Mouse (Mus musculus): ENCODE results near the gene Ier5. TPM values are rescaled to one million over a fixed set of nuclear protein-coding genes. Genes with fewer than 3 reads are reported as not detected.

The Ier5 gene
- 11.8 TPM for polyA plus RNA-seq (2014; fragmentation: Illumina TruSeq; extraction: RNeasy Lipid Tissue Mini Kit (QIAGEN cat#74804); ENCODE audit: low read depth, low replicate concordance)

GRCm38 (mm10) chr1:155099280-155099848 lies at the start of gene Ier5:
TSS of gene Ier5 (minus strand) at chr1:155099636.

GRCm38 (mm10) chr1:155146572-155146980 lies 47.1 kb upstream of the Ier5 start, which contains the start of gene Mr1:
TSS of gene Mr1 (minus strand) at chr1:155146814.

Other genes with a start within 250 kb of the Ier5 start
- gene Cacna1e, start 215.1 kb downstream of the Ier5 start, polyA plus RNA-seq (2014; fragmentation: Illumina TruSeq; extraction: RNeasy Lipid Tissue Mini Kit (QIAGEN cat#74804); ENCODE audit: low read depth, low replicate concordance): 0.12 TPM
- 160 TPM for gene Mr1, start 47.2 kb upstream of the Ier5 start, polyA plus RNA-seq (2014; fragmentation: Illumina TruSeq; extraction: RNeasy Lipid Tissue Mini Kit (QIAGEN cat#74804); ENCODE audit: low read depth, low replicate concordance)
- gene Stx6, start 59.1 kb upstream of the Ier5 start, polyA plus RNA-seq (2014; fragmentation: Illumina TruSeq; extraction: RNeasy Lipid Tissue Mini Kit (QIAGEN cat#74804); ENCODE audit: low read depth, low replicate concordance): 13.4 TPM
- gene BC034090, start 144.8 kb upstream of the Ier5 start, polyA plus RNA-seq (2014; fragmentation: Illumina TruSeq; extraction: RNeasy Lipid Tissue Mini Kit (QIAGEN cat#74804); ENCODE audit: low read depth, low replicate concordance): 4.9 TPM

Measured in adrenal gland, adult 10 weeks (tissue).